Mouse (Mus musculus) heart, postnatal 0 days (tissue): ENCODE measurements around the gene 1700018G05Rik.

Experiments
- CTCF ChIP-seq: IDR thresholded peaks from 2 replicates; pipeline ENCODE4 v1.5.1; 2016; ENCODE audit warnings: antibody characterized with exemption, control low read depth, low read depth
- EP300 ChIP-seq: IDR thresholded peaks from 2 replicates; pipeline ENCODE4 v1.6.1; 2016; ENCODE audit warnings: antibody characterized with exemption, low read depth

DNA sequence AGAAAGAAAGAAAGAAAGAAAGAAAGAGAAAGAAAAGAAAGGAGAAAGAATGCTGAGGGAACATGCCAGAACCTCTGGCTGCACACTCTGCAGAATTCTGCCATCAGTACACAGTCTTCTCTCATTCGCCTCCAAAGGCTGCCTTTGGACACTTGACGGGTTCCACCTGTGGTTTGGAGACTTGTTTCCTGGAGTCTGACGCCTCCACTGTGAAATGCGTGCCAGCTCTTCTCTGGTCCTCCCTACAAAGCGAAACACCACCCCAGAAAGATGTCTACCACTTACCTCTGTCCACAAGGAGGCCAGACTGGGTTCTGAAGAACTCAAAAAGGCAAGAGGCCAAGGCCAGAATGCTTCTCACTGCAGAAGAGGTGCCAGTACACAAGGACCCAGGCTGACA is 8.6 kb downstream of the 1700018G05Rik start:
- TF ChIP-seq CTCF, result no peak
- TF ChIP-seq EP300, result no peak
